Mouse (Mus musculus) CH12.LX (cell line): ENCODE results near the gene Mta1. TPM values are rescaled to one million over a fixed set of nuclear protein-coding genes. Genes with fewer than 3 reads are reported as not detected.
A peak's percentile ranks its signal among the peaks of the same experiment; 100 is the strongest.

Experiments
- DNase-seq: peaks from one replicate; pipeline ENCODE4 v3.0.0-alpha.2; 2013; ENCODE audit errors: extremely low read depth
- H3K27ac ChIP-seq: 2 replicates; pipeline ENCODE4 v1.5.1; 2012; ENCODE audit warnings: low read depth, mild to moderate bottlenecking, control low read depth, moderate library complexity; ENCODE audit not compliant: insufficient read depth
- H3K27me3 ChIP-seq: replicated peaks from 2 replicates; pipeline ENCODE3; 2012; ENCODE audit warnings: inconsistent platforms
- H3K36me3 ChIP-seq, 2 experiments: replicated peaks in 1 of 2; 2 replicates each; pipeline versions ENCODE3 to v1.6.1; 2012; ENCODE audit warnings: inconsistent platforms in 1 of 2, low read length in 1 of 2, mild to moderate bottlenecking in 1 of 2, mixed read lengths in 1 of 2, moderate library complexity in 1 of 2; ENCODE audit not compliant: control insufficient read depth in 1 of 2, insufficient read depth in 1 of 2
- H3K4me1 ChIP-seq, 2 experiments: 2 replicates each; pipeline ENCODE4 v1.6.1; 2012; ENCODE audit warnings: inconsistent platforms in 1 of 2, moderate library complexity in 1 of 2; ENCODE audit not compliant: insufficient read depth in 2 of 2, control insufficient read depth in 1 of 2
- H3K4me2 ChIP-seq: 2 replicates; pipeline ENCODE4 v1.6.1; 2012; ENCODE audit warnings: low read depth, mild to moderate bottlenecking, control low read depth; ENCODE audit not compliant: poor library complexity, insufficient read depth, severe bottlenecking
- H3K4me3 ChIP-seq, 3 experiments: fragments of 150-350 bp in 1 of 3; sonication (generic) in 1 of 3; replicated peaks in 1 of 3; 2 replicates each; pipeline versions ENCODE3 to v1.5.1; 2011 to 2012; ENCODE audit warnings: low read depth in 2 of 3, low read length in 2 of 3, mild to moderate bottlenecking in 2 of 3, moderate library complexity in 2 of 3, control low read depth in 1 of 3, improper control_type of control experiment in 1 of 3, inconsistent platforms in 1 of 3, mixed read lengths in 1 of 3; ENCODE audit not compliant: poor library complexity in 1 of 3
- H3K79me2 ChIP-seq: replicated peaks from 2 replicates; pipeline ENCODE4 v1.6.1; 2012; ENCODE audit warnings: mild to moderate bottlenecking, moderate library complexity; ENCODE audit not compliant: control insufficient read depth, poor library complexity, insufficient read depth, severe bottlenecking; ENCODE audit errors: extremely low read depth
- H3K9ac ChIP-seq: 2 replicates; pipeline ENCODE4 v1.6.1; 2012; ENCODE audit warnings: low read depth, mild to moderate bottlenecking, control low read depth, moderate library complexity; ENCODE audit not compliant: insufficient read depth
- H3K9me3 ChIP-seq: replicated peaks from 2 replicates; pipeline ENCODE3; 2012; ENCODE audit warnings: low read length, inconsistent platforms, mixed read lengths
- BHLHE40 ChIP-seq: IDR thresholded peaks from 2 replicates; pipeline ENCODE4 v1.6.1; 2011; ENCODE audit warnings: mild to moderate bottlenecking, low read depth, low read length, improper control_type of control experiment
- CHD1 ChIP-seq: IDR thresholded peaks from 2 replicates; pipeline ENCODE4 v1.6.1; 2012; ENCODE audit warnings: low read depth, low read length, improper control_type of control experiment, inconsistent platforms
- CHD2 ChIP-seq: IDR thresholded peaks from 2 replicates; pipeline ENCODE4 v1.6.1; 2011; ENCODE audit warnings: low read length, improper control_type of control experiment
- CTCF ChIP-seq, 2 experiments: IDR thresholded peaks in 1 of 2; conservative IDR thresholded peaks in 1 of 2; 2 replicates each; pipeline ENCODE4 v1.5.1; 2011 to 2012; ENCODE audit warnings: low read depth in 2 of 2, low read length in 2 of 2, improper control_type of control experiment in 1 of 2, inconsistent platforms in 1 of 2, mild to moderate bottlenecking in 1 of 2, moderate library complexity in 1 of 2
- E2F4 ChIP-seq: IDR thresholded peaks from 2 replicates; pipeline ENCODE4 v1.6.1; 2011; ENCODE audit warnings: low read depth, low read length, improper control_type of control experiment; ENCODE audit not compliant: insufficient replicate concordance
- ELF1 ChIP-seq: IDR thresholded peaks from 2 replicates; pipeline ENCODE4 v1.6.1; 2014; ENCODE audit warnings: low read depth, mild to moderate bottlenecking, inconsistent platforms, low read length, improper control_type of control experiment
- EP300 ChIP-seq: IDR thresholded peaks from 2 replicates; pipeline ENCODE4 v1.6.1; 2011; ENCODE audit warnings: low read length, improper control_type of control experiment
- ETS1 ChIP-seq: conservative IDR thresholded peaks from 2 replicates; pipeline ENCODE4 v1.6.1; 2012; ENCODE audit warnings: low read depth, mild to moderate bottlenecking, inconsistent platforms, low read length, improper control_type of control experiment, moderate library complexity
- GABPA ChIP-seq: IDR thresholded peaks from 2 replicates; pipeline ENCODE4 v1.6.1; 2012; ENCODE audit warnings: low read depth, low read length, improper control_type of control experiment, inconsistent platforms; ENCODE audit not compliant: insufficient replicate concordance
- HCFC1 ChIP-seq: IDR thresholded peaks from 2 replicates; pipeline ENCODE4 v1.6.1; 2012; ENCODE audit warnings: low read depth, mild to moderate bottlenecking, inconsistent platforms, low read length, improper control_type of control experiment
- IRF4 ChIP-seq: IDR thresholded peaks from 2 replicates; pipeline ENCODE4 v1.6.1; 2014; ENCODE audit warnings: low read depth, mild to moderate bottlenecking, inconsistent platforms, low read length, improper control_type of control experiment
- JUN ChIP-seq: IDR thresholded peaks from 2 replicates; pipeline ENCODE4 v1.6.1; 2011; ENCODE audit warnings: low read depth, mild to moderate bottlenecking, low read length, improper control_type of control experiment, moderate library complexity; ENCODE audit not compliant: insufficient read depth
- JUND ChIP-seq: conservative IDR thresholded peaks from 2 replicates; pipeline ENCODE4 v1.6.1; 2011; ENCODE audit warnings: low read depth, low read length, improper control_type of control experiment
- KAT2A ChIP-seq: IDR thresholded peaks from 2 replicates; pipeline ENCODE4 v1.6.1; 2012; ENCODE audit warnings: low read length, improper control_type of control experiment, inconsistent platforms; ENCODE audit not compliant: insufficient replicate concordance
- MAFK ChIP-seq: IDR thresholded peaks from 2 replicates; pipeline ENCODE4 v1.6.1; 2011; ENCODE audit warnings: low read length, improper control_type of control experiment; ENCODE audit not compliant: insufficient replicate concordance
- MAX ChIP-seq: IDR thresholded peaks from 2 replicates; pipeline ENCODE4 v1.6.1; 2011; ENCODE audit warnings: low read length, improper control_type of control experiment
- MAZ ChIP-seq: IDR thresholded peaks from 2 replicates; pipeline ENCODE4 v1.6.1; 2012; ENCODE audit warnings: low read depth, mild to moderate bottlenecking, inconsistent platforms, low read length, improper control_type of control experiment, moderate library complexity
- MEF2A ChIP-seq: IDR thresholded peaks from 2 replicates; pipeline ENCODE4 v1.6.1; 2014; ENCODE audit warnings: low read depth, mild to moderate bottlenecking, inconsistent platforms, low read length, improper control_type of control experiment, borderline replicate concordance
- MXI1 ChIP-seq: IDR thresholded peaks from 2 replicates; pipeline ENCODE4 v1.6.1; 2011; ENCODE audit warnings: mild to moderate bottlenecking, low read depth, low read length, improper control_type of control experiment
- MYC ChIP-seq: IDR thresholded peaks from 2 replicates; pipeline ENCODE4 v1.6.1; 2011; ENCODE audit warnings: low read depth, mild to moderate bottlenecking, improper control_type of control experiment, low read length
- NELFE ChIP-seq: IDR thresholded peaks from 2 replicates; pipeline ENCODE4 v1.6.1; 2011; ENCODE audit warnings: low read depth, low read length, improper control_type of control experiment
- NRF1 ChIP-seq: IDR thresholded peaks from 2 replicates; pipeline ENCODE4 v1.6.1; 2014; ENCODE audit warnings: low read depth, mild to moderate bottlenecking, inconsistent platforms, low read length, improper control_type of control experiment, moderate library complexity
- PAX5 ChIP-seq: IDR thresholded peaks from 2 replicates; pipeline ENCODE4 v1.6.1; 2012; ENCODE audit warnings: low read length, inconsistent platforms, mixed read lengths
- POLR2A ChIP-seq: IDR thresholded peaks from 2 replicates; pipeline ENCODE4 v1.6.1; 2011; ENCODE audit warnings: low read depth, mild to moderate bottlenecking, improper control_type of control experiment, low read length
- POLR2AphosphoS2 ChIP-seq: IDR thresholded peaks from 2 replicates; pipeline ENCODE4 v1.6.1; 2011; ENCODE audit warnings: low read depth, low read length, improper control_type of control experiment
- RAD21 ChIP-seq: IDR thresholded peaks from 2 replicates; pipeline ENCODE4 v1.6.1; 2011; ENCODE audit warnings: low read depth, mild to moderate bottlenecking, low read length, improper control_type of control experiment, moderate library complexity
- RCOR1 ChIP-seq: conservative IDR thresholded peaks from 2 replicates; pipeline ENCODE4 v1.6.1; 2012; ENCODE audit warnings: low read depth, mild to moderate bottlenecking, inconsistent platforms, low read length, improper control_type of control experiment
- SIN3A ChIP-seq: IDR thresholded peaks from 2 replicates; pipeline ENCODE4 v1.6.1; 2012; ENCODE audit warnings: low read length, improper control_type of control experiment, inconsistent platforms
- SMC3 ChIP-seq: IDR thresholded peaks from 2 replicates; pipeline ENCODE4 v1.6.1; 2011; ENCODE audit warnings: low read depth, low read length, improper control_type of control experiment
- TBP ChIP-seq: conservative IDR thresholded peaks from 2 replicates; pipeline ENCODE4 v1.6.1; 2011; ENCODE audit warnings: low read depth, low read length, improper control_type of control experiment
- TCF12 ChIP-seq: IDR thresholded peaks from 2 replicates; pipeline ENCODE4 v1.6.1; 2014; ENCODE audit warnings: low read depth, mild to moderate bottlenecking, inconsistent platforms, low read length, improper control_type of control experiment
- UBTF ChIP-seq: IDR thresholded peaks from 2 replicates; pipeline ENCODE4 v1.6.1; 2012; ENCODE audit warnings: low read depth, mild to moderate bottlenecking, inconsistent platforms, low read length, improper control_type of control experiment, moderate library complexity
- USF1 ChIP-seq: IDR thresholded peaks from 2 replicates; pipeline ENCODE4 v1.6.1; 2014; ENCODE audit warnings: low read depth, mild to moderate bottlenecking, inconsistent platforms, low read length, improper control_type of control experiment
- USF2 ChIP-seq: conservative IDR thresholded peaks from 2 replicates; pipeline ENCODE4 v1.6.1; 2011; ENCODE audit warnings: low read depth, low read length, improper control_type of control experiment
- ZC3H11A ChIP-seq: IDR thresholded peaks from 2 replicates; pipeline ENCODE4 v1.6.1; 2012; ENCODE audit warnings: low read depth, mild to moderate bottlenecking, inconsistent platforms, low read length, improper control_type of control experiment
- ZKSCAN1 ChIP-seq: IDR thresholded peaks from 2 replicates; pipeline ENCODE4 v1.6.1; 2012; ENCODE audit warnings: low read depth, inconsistent platforms, low read length, improper control_type of control experiment, borderline replicate concordance
- ZMIZ1 ChIP-seq: IDR thresholded peaks from 2 replicates; pipeline ENCODE4 v1.6.1; 2012; ENCODE audit warnings: low read depth, mild to moderate bottlenecking, inconsistent platforms, low read length, improper control_type of control experiment
- ZNF384 ChIP-seq: IDR thresholded peaks from 2 replicates; pipeline ENCODE4 v1.6.1; 2012; ENCODE audit warnings: low read depth, low read length, improper control_type of control experiment, inconsistent platforms
- dilution Hi-C: fragments of 300-500 bp; cut with MboI; formaldehyde crosslinking; loops from 2 replicates; pipeline ENCODE4 v1.14.3; 2020; ENCODE audit warnings: low sequenced_read_pairs; ENCODE audit not compliant: extremely low pct_unique_long_range_greater_than_20kb, extremely low pct_ligation_motif_present
- in situ Hi-C: fragments of 300-500 bp; cut with MboI; formaldehyde crosslinking; loops from 3 replicates; pipeline ENCODE4 v1.14.3; 2019; ENCODE audit warnings: low sequenced_read_pairs, low pct_ligation_motif_present, low pct_unique_long_range_greater_than_20kb, mixed read lengths
- polyA plus RNA-seq: library from polyadenylated mRNA; unstranded; fragments of >175 nt; gene quantifications from 2 replicates; pipeline ENCODE4 v1.2.1, GENCODE M21; 2012; ENCODE audit warnings: low read depth; ENCODE audit not compliant: insufficient read length
- total RNA-seq, 2 experiments: library from RNA; depleted of rRNA; stranded (reverse); fragments of 300-350 nt in 1 of 2; fragments of >200 nt in 1 of 2; gene quantifications; 2 replicates each; pipeline ENCODE4 v1.2.3; 2012 to 2014

Mta1 gene
- total and polyA plus RNA-seq, 3 experiments: 11.5 to 76.7 (median 39.4) TPM

DNA sequence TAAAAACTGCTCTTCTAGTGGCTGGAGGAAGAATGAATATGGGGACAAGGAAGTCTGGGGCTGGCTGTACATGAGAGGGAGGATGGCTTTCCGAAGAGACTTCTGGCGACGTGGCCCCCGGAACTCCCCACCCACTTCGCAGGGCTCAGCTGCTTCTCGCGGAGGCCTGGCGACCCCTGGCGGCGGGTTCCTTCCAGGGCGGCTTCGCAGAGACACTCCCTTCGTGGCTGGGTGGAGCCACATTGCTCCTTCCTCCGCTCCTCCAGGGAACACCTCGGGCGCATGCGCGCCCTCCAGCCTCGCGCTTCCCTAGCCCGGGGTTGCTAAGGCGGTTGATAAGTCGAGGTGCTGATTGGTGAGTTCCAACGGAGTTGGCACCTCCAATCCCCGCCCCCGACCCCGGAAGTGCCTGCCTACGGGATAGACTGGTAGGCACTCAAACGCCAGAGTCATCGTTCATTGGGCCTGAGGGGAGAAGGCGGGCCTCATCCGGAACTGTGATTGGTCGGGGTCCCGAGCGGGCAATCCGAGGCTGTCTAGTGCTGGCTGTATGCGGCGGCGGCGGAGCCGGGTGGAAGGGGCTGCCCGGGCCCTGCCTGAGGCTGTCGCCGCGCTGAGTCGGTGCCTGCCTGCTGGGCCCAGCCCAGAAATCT lies 57.9 kb downstream of the Mta1 start, which contains the start of gene Tedc1:
Gene Tedc1, plus strand, starts transcription at position 535 of the 653 bp plus-strand sequence.
- Histone ChIP-seq H3K4me1 (peaks cover 15 to 24% of the 10 kb centered on the region in 2 experiments; a peak in 3 of 4 replicates), H3K9me3 (no peaks in the 10 kb centered on the region), H3K36me3 (peaks cover 4 to 28% of the 10 kb centered on the region in 2 experiments), H3K4me2 (peak within 1 kb of the TSS; percentile 60), H3K4me3 (peak within 1 kb of the TSS; percentile 67 to 78 (median 72)), H3K79me2 (no peaks in the 10 kb centered on the region), H3K27me3 (peaks cover 40% of the 10 kb centered on the region), H3K9ac (peak within 1 kb of the TSS; percentile 56), H3K27ac (peak within 1 kb of the TSS; percentile 37)
- dilution Hi-C loops (no loop called here), in situ Hi-C loops (loop anchor here (5.0 kb wide), 1 partner anchor 56 kb away; no protein-coding TSS in a partner anchor)
- no peak for TF ChIP-seq JUND
- TF ChIP-seq CHD2: peak; percentile 98
- TF ChIP-seq ELF1: peak; percentile 100
- no peak for TF ChIP-seq EP300
- TF ChIP-seq MAZ: peak; percentile 97
- peak; percentile 77 for TF ChIP-seq MEF2A
- no peak for TF ChIP-seq JUN
- peak; percentile 37 to 99; a peak in 3 of 4 replicates for TF ChIP-seq CTCF (conservative IDR thresholded peaks at IDR 0.05 in 1 of 2, IDR thresholded peaks at IDR 0.05 in 1 of 2; ENCODE audit: low read depth in 2 of 2, low read length in 2 of 2)
- 0 out of 2 replicates have a peak, but pooled peaks have one; percentile 86 for TF ChIP-seq E2F4
- peak; percentile 62; the same call in 1 of the 2 replicates for TF ChIP-seq MYC
- TF ChIP-seq IRF4: peak; percentile 48; the same call in 1 of the 2 replicates
- TF ChIP-seq TBP: peak; percentile 38; the same call in 1 of the 2 replicates
- no peak for TF ChIP-seq USF1
- TF ChIP-seq POLR2AphosphoS2: no peak
- TF ChIP-seq TCF12: peak; percentile 76
- TF ChIP-seq KAT2A: no peak; the same call in 1 of the 2 replicates
- no peak for TF ChIP-seq PAX5
- TF ChIP-seq ZC3H11A: peak; percentile 8; the same call in 1 of the 2 replicates
- peak; percentile 76 for TF ChIP-seq MAX
- TF ChIP-seq POLR2A: peak; percentile 83
- TF ChIP-seq UBTF: 0 out of 2 replicates have a peak, but pooled peaks have one; percentile 15
- TF ChIP-seq USF2: no peak
- peak; percentile 95 for TF ChIP-seq SIN3A
- TF ChIP-seq NELFE: peak; percentile 68
- no peak for TF ChIP-seq MAFK
- peak; percentile 93 for TF ChIP-seq RAD21
- peak; percentile 88 for TF ChIP-seq SMC3
- no peak for TF ChIP-seq CHD1
- no peak for TF ChIP-seq ETS1
- no peak for TF ChIP-seq RCOR1
- TF ChIP-seq ZNF384: no peak
- TF ChIP-seq ZKSCAN1: no peak
- TF ChIP-seq ZMIZ1: 0 out of 2 replicates have a peak, but pooled peaks have one; percentile 38
- TF ChIP-seq MXI1: no peak; the same call in 1 of the 2 replicates
- TF ChIP-seq HCFC1: peak; percentile 75
- no peak; the same call in 1 of the 2 replicates for TF ChIP-seq BHLHE40
- TF ChIP-seq GABPA: no peak
- TF ChIP-seq NRF1: peak; percentile 100
- DNase-seq: peak; percentile 99
